Mouse (Mus musculus) spleen, adult 2 months (tissue): Measurements from ENCODE around the gene Zfp113. TPM values are rescaled to one million over a fixed set of nuclear protein-coding genes. Genes with fewer than 3 reads are reported as not detected.
A peak's percentile ranks its signal among the peaks of the same experiment; 100 is the strongest.

Experiments
- DNase-seq, 2 experiments: peaks; one replicate each; pipeline versions ENCODE4 v3.0.0 to v3.0.0-alpha.2; 2012 to 2021; ENCODE audit warnings: low spot score in 2 of 2, low read depth in 1 of 2
- H3K27ac ChIP-seq: fragments of 200-500 bp; 2 replicates; pipeline ENCODE4 v1.5.1; 2012; ENCODE audit warnings: low read length, inconsistent platforms; ENCODE audit not compliant: insufficient read depth
- H3K27me3 ChIP-seq: fragments of 200-500 bp; 2 replicates; pipeline ENCODE4 v1.6.1; 2012; ENCODE audit warnings: mild to moderate bottlenecking, moderate library complexity, low read length, inconsistent platforms; ENCODE audit not compliant: control insufficient read depth, insufficient read depth
- H3K36me3 ChIP-seq: fragments of 200-500 bp; 2 replicates; pipeline ENCODE4 v1.6.1; 2012; ENCODE audit warnings: mild to moderate bottlenecking, low read length, inconsistent platforms; ENCODE audit not compliant: control insufficient read depth, insufficient read depth
- H3K4me1 ChIP-seq: fragments of 200-500 bp; 2 replicates; pipeline ENCODE4 v1.6.1; 2011; ENCODE audit warnings: inconsistent platforms; ENCODE audit not compliant: control insufficient read depth, insufficient read depth, insufficient read length
- H3K4me3 ChIP-seq: fragments of 200-500 bp; 2 replicates; pipeline ENCODE4 v1.5.1; 2011; ENCODE audit warnings: mild to moderate bottlenecking, inconsistent platforms; ENCODE audit not compliant: insufficient read depth, insufficient read length; ENCODE audit errors: extremely low read depth
- CTCF ChIP-seq: fragments of 200-500 bp; IDR thresholded peaks from 2 replicates; pipeline ENCODE4 v1.5.1; 2011; ENCODE audit warnings: mild to moderate bottlenecking, inconsistent platforms; ENCODE audit not compliant: insufficient read depth, insufficient read length, insufficient replicate concordance; ENCODE audit errors: extremely low read depth
- POLR2A ChIP-seq: fragments of 200-500 bp; IDR thresholded peaks from 2 replicates; pipeline ENCODE4 v1.6.1; 2011; ENCODE audit warnings: low read depth, low read length, inconsistent platforms
- WGBS: fragments of 180-500 bp; shearing (Covaris S2); methylation state at CpG from one replicate; pipeline ENCODE4 v1.1.7; 2018; 5-methylcytosine and 5-hydroxymethylcytosine counted together
- polyA plus RNA-seq: library from polyadenylated mRNA; depleted of rRNA; stranded (reverse); fragments of >200 nt; gene quantifications from 2 replicates; pipeline ENCODE4 v1.2.3, GENCODE M21; 2012; rRNA removed

The Zfp113 gene
- 1.1 and 3.5 TPM in 2 replicates for polyA plus RNA-seq

GRCm38 (mm10) chr5:138155443-138155976 is at the start of gene Zfp113:
Zfp113 (minus strand) TSS chr5:138155744.
- 0% methylated on average over 31 of the region's 31 CpGs for WGBS

GRCm38 (mm10) chr5:138202086-138202485 is 46.5 kb upstream of the Zfp113 start:
- H3K4me1 ChIP-seq: no peaks in the 10 kb centered on the region
- TF ChIP-seq CTCF (no peak), POLR2A (no peak)
- 93% methylated on average over 3 of the region's 3 CpGs for WGBS

More at GRCm38 (mm10) chr5:138155443-138155976, at the start of gene Zfp113:
- Histone ChIP-seq H3K27ac (peak within 1 kb of the TSS; percentile 68), H3K27me3 (no peaks in the 10 kb centered on the region), H3K4me1 (0 out of 2 replicates have a peak, but pooled peaks cover 2% of the 10 kb centered on the region), H3K36me3 (peaks cover 10% of the 10 kb centered on the region), H3K4me3 (peak within 1 kb of the TSS; percentile 77)
- peak; percentile 88 to 89 for DNase-seq
- TF ChIP-seq POLR2A: peak; percentile 51
- peak; percentile 79; the same call in 1 of the 2 replicates for TF ChIP-seq CTCF

DNA sequence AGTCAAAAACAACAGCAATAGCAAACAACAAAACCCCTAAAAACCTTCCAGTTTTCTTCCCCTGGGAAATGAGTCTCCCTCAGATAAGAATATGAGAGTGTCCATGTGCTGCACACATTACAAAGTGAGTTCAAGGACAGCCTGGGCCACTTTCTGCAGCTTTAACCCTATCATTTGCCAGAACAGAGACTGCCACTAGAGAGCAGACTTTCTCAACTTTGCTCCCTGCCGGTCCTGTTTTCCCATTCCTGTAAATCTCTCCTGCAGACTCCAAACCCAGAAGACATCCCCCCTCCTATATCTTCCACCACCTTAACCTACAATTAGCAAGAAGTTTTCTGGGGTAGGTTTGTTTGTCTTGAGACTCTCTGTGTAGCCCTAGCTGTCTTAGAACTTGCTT is 44.0 kb upstream of the Zfp113 start:
- TF ChIP-seq POLR2A (no peak), CTCF (no peak)
- no peak overlapping the region for H3K27ac ChIP-seq
- peaks cover 5% of the 10 kb centered on the region; the same call in 1 of the 2 replicates for H3K4me1 ChIP-seq
- H3K27me3 ChIP-seq: no peaks in the 10 kb centered on the region
- H3K4me3 ChIP-seq: no peak overlapping the region
- no peak for DNase-seq
- no peaks in the 10 kb centered on the region for H3K36me3 ChIP-seq
- WGBS: 8% methylated on average over 1 of the region's 1 CpGs

More at GRCm38 (mm10) chr5:138202086-138202485, 46.5 kb upstream of the Zfp113 start:
- DNase-seq: no peak
- Histone ChIP-seq H3K27ac (no peak overlapping the region), H3K4me3 (no peak overlapping the region), H3K36me3 (no peaks in the 10 kb centered on the region), H3K27me3 (no peaks in the 10 kb centered on the region)

DNA sequence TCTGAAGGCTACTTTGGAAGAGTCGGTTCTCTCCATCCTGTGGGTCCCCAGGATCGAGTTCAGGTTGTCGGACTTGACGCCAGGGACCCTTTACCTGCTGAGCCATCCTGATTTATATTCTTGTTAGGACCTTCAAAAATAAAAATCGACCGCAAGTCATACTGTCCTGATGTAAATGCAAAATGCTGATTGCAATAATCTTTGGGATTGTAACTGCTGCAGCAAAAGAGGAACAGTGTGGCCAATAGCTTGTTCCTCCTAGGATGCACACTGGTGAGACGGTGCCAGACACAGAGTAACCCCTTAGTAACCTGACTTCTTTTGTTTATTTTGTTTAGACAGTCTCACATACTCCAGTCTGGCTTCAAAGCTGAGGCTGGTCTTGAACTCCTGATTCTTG is 39.9 kb upstream of the Zfp113 start:
- no peaks in the 10 kb centered on the region for H3K36me3 ChIP-seq
- no peak for DNase-seq
- H3K4me1 ChIP-seq: peaks cover 5% of the 10 kb centered on the region; the same call in 1 of the 2 replicates
- no peaks in the 10 kb centered on the region for H3K27me3 ChIP-seq
- TF ChIP-seq POLR2A (no peak), CTCF (no peak)
- WGBS: 54% methylated on average over 7 of the region's 7 CpGs
- no peak overlapping the region for H3K4me3 ChIP-seq
- no peak overlapping the region for H3K27ac ChIP-seq

- WGBS: 3% methylated on average over 29 of the region's 29 CpGs
- DNase-seq: no peak
- no peaks in the 10 kb centered on the region for H3K36me3 ChIP-seq
- peak overlapping the region; percentile 86 for H3K27ac ChIP-seq
- peaks cover 5% of the 10 kb centered on the region; the same call in 1 of the 2 replicates for H3K4me1 ChIP-seq
- no peak for TF ChIP-seq POLR2A
- no peak for TF ChIP-seq CTCF
- H3K27me3 ChIP-seq: no peaks in the 10 kb centered on the region
- peak overlapping the region; percentile 93 for H3K4me3 ChIP-seq
Measured at GRCm38 (mm10) chr5:138194755-138195345, 39.3 kb upstream of the Zfp113 start.

GRCm38 (mm10) chr5:138193771-138194727 is 38.5 kb upstream of the Zfp113 start, which contains the start of gene Mblac1:
Mblac1 (plus strand) TSS chr5:138194314.
- no peaks in the 10 kb centered on the region for H3K36me3 ChIP-seq
- H3K4me3 ChIP-seq: peak within 1 kb of the TSS; percentile 93
- peak within 1 kb of the TSS; percentile 86 for H3K27ac ChIP-seq
- WGBS: 3% methylated on average over 54 of the region's 54 CpGs
- peak; percentile 4; the same call in 1 of the 2 replicates for TF ChIP-seq POLR2A
- no peak for TF ChIP-seq CTCF
- peak; percentile 64 to 71 for DNase-seq
- H3K4me1 ChIP-seq: peaks cover 5% of the 10 kb centered on the region; the same call in 1 of the 2 replicates
- no peaks in the 10 kb centered on the region for H3K27me3 ChIP-seq
